Mouse (Mus musculus) C2C12 (cell line): ENCODE results near the gene Ggt1. TPM values are rescaled to one million over a fixed set of nuclear protein-coding genes. Genes with fewer than 3 reads are reported as not detected.

Source experiments
- H3K27me3 ChIP-seq: one replicate; pipeline ENCODE4 v1.6.1; 2011; ENCODE audit not compliant: control insufficient read depth, insufficient read depth, insufficient read length
- H3K36me3 ChIP-seq: one replicate; pipeline ENCODE4 v1.6.1; 2011; ENCODE audit not compliant: control insufficient read depth, insufficient read depth
- H3K4me3 ChIP-seq: one replicate; pipeline ENCODE4 v1.5.1; 2011; ENCODE audit warnings: mild to moderate bottlenecking, control low read depth; ENCODE audit not compliant: poor library complexity, insufficient read depth, severe bottlenecking
- H3K79me2 ChIP-seq: one replicate; pipeline ENCODE4 v1.6.1; 2011; ENCODE audit not compliant: control insufficient read depth, insufficient read depth
- H3K79me3 ChIP-seq: one replicate; pipeline ENCODE4 v1.6.1; 2011; ENCODE audit warnings: low read depth, control low read depth
- H3ac ChIP-seq: one replicate; pipeline ENCODE3; 2011; ENCODE audit warnings: low read depth; ENCODE audit not compliant: control insufficient read depth, insufficient read length
- CEBPB ChIP-seq: IDR thresholded peaks from one replicate; pipeline ENCODE4 v1.6.1; 2011; ENCODE audit warnings: low read depth, mild to moderate bottlenecking, control low read depth, moderate library complexity
- CTCF ChIP-seq: IDR thresholded peaks from one replicate; pipeline ENCODE4 v1.5.1; 2011; ENCODE audit not compliant: control insufficient read depth, insufficient read depth, insufficient read length
- FOSL1 ChIP-seq: IDR thresholded peaks from one replicate; pipeline ENCODE4 v1.8.0; 2011; ENCODE audit warnings: mild to moderate bottlenecking, low read length; ENCODE audit not compliant: poor library complexity, insufficient read depth, severe bottlenecking
- MAX ChIP-seq: IDR thresholded peaks from one replicate; pipeline ENCODE4 v1.6.1; 2011; ENCODE audit warnings: mild to moderate bottlenecking, control low read depth
- MYOD1 ChIP-seq: IDR thresholded peaks from one replicate; pipeline ENCODE4 v1.6.1; 2011; ENCODE audit warnings: low read depth; ENCODE audit not compliant: control insufficient read depth, insufficient read length
- MYOG ChIP-seq: IDR thresholded peaks from one replicate; pipeline ENCODE4 v1.6.1; 2011; ENCODE audit not compliant: control insufficient read depth, insufficient read length; ENCODE audit errors: extremely low read depth
- USF1 ChIP-seq: IDR thresholded peaks from one replicate; pipeline ENCODE4 v1.6.1; 2011; ENCODE audit warnings: low read depth, mild to moderate bottlenecking, control low read depth, moderate library complexity
- long read RNA-seq, 2 experiments: library from polyadenylated mRNA; unstranded; transcript quantifications; one replicate each; pipeline ENCODE4 v2.0.0; 2019 to 2020
- polyA plus RNA-seq: library from polyadenylated mRNA; unstranded; fragments of >200 nt; fragmentation: generic; extraction: Trizol; gene quantifications from one replicate; pipeline ENCODE4 v1.2.1, GENCODE M21; 2012; ENCODE audit warnings: missing spikeins

Gene Ggt1
- 0.12 TPM for polyA plus RNA-seq
- long read RNA-seq, experiment 1: 0 reads
- long read RNA-seq, experiment 2: 0 reads

DNA sequence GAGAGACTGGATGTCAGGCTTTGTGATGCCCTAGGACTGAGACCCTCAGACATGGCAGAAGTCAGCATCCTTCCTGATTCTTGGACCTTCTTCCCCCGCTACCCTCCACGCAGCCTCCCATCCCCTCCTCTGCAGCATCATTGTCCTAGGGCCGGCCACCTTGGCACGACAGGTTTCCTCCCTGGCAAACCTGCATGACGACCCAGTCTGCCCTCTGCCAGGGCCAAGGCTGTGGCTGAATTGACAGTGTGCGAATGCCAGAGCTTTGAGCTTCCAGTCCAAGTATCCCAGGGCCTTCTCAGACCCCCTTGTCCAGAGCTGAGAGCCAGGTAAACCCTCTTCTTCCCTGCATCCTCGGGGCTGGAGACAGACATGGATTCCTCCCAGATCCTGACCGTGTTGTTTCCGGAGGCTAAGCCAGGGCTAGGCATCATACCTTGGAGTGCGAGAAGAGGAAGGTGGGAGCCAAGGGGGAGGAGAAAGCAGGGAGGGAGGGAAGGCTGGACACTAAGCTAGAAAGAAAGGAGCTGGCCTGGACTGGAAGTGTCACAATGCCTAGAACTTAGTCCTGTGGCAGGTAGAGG is at the start of gene Ggt1:
Gene Ggt1, plus strand, starts transcription at position 534 of the 584 bp plus-strand sequence.
- TF ChIP-seq MAX: no peak
- TF ChIP-seq MYOD1: no peak
- no peak for TF ChIP-seq FOSL1
- TF ChIP-seq CEBPB: no peak
- no peak for TF ChIP-seq USF1
- TF ChIP-seq CTCF: no peak
- no peak for TF ChIP-seq MYOG

GRCm38 (mm10) chr10:75511897-75512296 is 49.5 kb upstream of the Ggt1 start:
- H3K36me3 ChIP-seq: peaks cover 44% of the 10 kb centered on the region
- H3K79me2 ChIP-seq: peaks cover 33% of the 10 kb centered on the region
- H3K4me3 ChIP-seq: no peak overlapping the region
- no peaks in the 10 kb centered on the region for H3K27me3 ChIP-seq
- H3K79me3 ChIP-seq: peaks cover 10% of the 10 kb centered on the region
- TF ChIP-seq FOSL1: no peak
- TF ChIP-seq MYOD1: peak; percentile 56
- no peak overlapping the region for H3ac ChIP-seq

More for the DNA sequence above, at the start of gene Ggt1:
- Histone ChIP-seq H3K4me3 (no peak within 1 kb of the TSS), H3K79me2 (no peaks in the 10 kb centered on the region), H3K36me3 (peaks cover 4% of the 10 kb centered on the region), H3ac (no peak within 1 kb of the TSS), H3K27me3 (no peaks in the 10 kb centered on the region), H3K79me3 (no peaks in the 10 kb centered on the region)

GRCm38 (mm10) chr10:75512796-75513195 is 48.6 kb upstream of the Ggt1 start:
- Histone ChIP-seq H3K27me3 (no peaks in the 10 kb centered on the region), H3K4me3 (no peak overlapping the region), H3K79me3 (peaks cover 10% of the 10 kb centered on the region), H3K36me3 (peaks cover 39% of the 10 kb centered on the region), H3K79me2 (peaks cover 37% of the 10 kb centered on the region), H3ac (no peak overlapping the region)
- TF ChIP-seq MAX: no peak
- TF ChIP-seq CTCF: no peak
- TF ChIP-seq MYOD1: no peak
- no peak for TF ChIP-seq USF1

DNA sequence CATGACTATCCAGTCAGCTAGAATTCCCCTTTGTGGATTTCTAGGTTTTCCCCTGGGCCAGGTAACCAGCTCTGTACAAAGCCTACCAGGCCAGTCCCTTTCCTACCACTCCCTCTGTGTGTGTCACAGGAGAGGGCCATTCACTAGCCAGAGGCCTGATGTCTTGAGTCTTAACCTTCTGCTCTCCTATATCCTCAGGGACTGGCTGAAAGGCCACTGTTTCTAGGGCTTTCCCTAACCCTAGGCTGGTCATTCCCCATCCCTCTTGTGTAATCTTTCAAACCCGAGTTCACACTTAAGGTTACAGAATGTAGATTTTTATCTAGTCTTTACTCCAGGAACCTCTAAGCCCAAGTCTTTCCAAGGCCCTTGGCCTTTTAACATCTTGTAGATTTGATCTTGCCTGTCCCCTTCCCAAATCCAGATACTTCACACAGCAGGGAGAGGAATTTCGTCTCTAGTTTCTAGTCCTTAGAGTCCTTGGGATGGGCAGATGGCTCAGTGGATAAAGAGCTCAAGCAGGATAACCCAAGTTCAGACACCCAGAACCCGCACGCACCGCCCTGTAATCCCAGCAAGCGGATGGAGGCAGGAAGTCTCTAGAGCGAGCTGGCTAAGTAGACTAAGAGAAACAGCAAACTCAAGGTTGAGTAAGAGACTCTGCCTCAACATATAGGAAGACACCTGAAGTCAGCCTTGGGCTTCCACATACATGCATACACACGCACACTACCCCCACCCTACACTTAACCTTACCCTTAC is 47.9 kb upstream of the Ggt1 start:
- Histone ChIP-seq H3K27me3 (no peaks in the 10 kb centered on the region), H3K36me3 (peaks cover 32% of the 10 kb centered on the region), H3ac (no peak overlapping the region), H3K79me3 (peaks cover 16% of the 10 kb centered on the region), H3K79me2 (peaks cover 44% of the 10 kb centered on the region), H3K4me3 (no peak overlapping the region)
- TF ChIP-seq MYOG (no peak), MYOD1 (no peak), CEBPB (no peak), USF1 (no peak), FOSL1 (no peak), CTCF (no peak)

GRCm38 (mm10) chr10:75514361-75514760 is 47.0 kb upstream of the Ggt1 start:
- Histone ChIP-seq H3K79me2 (peaks cover 52% of the 10 kb centered on the region), H3K4me3 (no peak overlapping the region), H3K27me3 (no peaks in the 10 kb centered on the region), H3K36me3 (peaks cover 31% of the 10 kb centered on the region), H3ac (no peak overlapping the region), H3K79me3 (peaks cover 25% of the 10 kb centered on the region)
- TF ChIP-seq MAX: no peak
- no peak for TF ChIP-seq MYOD1
- no peak for TF ChIP-seq CEBPB
- TF ChIP-seq USF1: no peak
- no peak for TF ChIP-seq CTCF
- no peak for TF ChIP-seq FOSL1
- no peak for TF ChIP-seq MYOG
